Mouse (Mus musculus) heart, adult 2 months (tissue): ENCODE data around the gene Slc35e3.

Source experiments
- EP300 ChIP-seq: fragments of 200-500 bp; IDR thresholded peaks from 2 replicates; pipeline ENCODE4 v1.6.1; 2011; ENCODE audit warnings: low read depth, low read length, control low read depth; ENCODE audit not compliant: insufficient read depth
- POLR2A ChIP-seq: fragments of 200-500 bp; IDR thresholded peaks from 2 replicates; pipeline ENCODE4 v1.6.1; 2011; ENCODE audit warnings: mild to moderate bottlenecking, low read depth, low read length, control low read depth; ENCODE audit not compliant: insufficient read depth

DNA sequence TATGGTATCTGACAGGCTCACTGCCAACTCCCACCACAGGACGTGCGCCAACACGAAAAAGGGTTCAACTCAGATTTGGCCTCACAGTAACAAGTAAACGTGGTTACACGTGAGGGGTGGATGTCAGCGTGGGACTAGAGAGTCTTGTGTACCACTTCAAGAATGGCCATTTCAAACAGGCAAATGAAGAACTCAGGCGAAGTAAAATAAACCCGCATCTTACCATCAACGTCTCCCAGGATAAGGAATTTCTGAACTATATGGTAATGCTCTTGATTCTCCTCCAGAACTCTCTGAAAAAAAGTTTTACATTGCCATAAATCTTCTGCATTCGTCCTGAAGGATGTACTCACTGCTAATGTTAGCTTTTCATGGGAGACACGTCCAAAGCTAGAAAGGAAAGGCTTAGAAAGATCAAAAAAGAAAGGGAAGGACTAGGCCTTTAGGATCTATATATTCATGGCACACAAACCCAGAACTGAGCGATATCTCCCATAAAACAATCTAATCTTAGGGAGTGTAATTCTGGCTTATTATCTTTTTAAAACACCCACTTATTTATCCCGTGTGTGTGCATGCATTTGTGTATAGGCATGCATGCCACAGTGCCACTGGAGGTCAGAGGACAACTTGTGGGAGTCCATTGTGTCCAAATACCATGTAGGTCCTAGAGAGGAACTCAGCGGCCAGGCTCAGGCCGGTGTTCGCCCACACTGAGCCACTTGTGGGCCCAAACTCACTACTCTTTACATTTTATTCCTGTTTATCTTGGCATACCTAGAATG, 20.1 kb upstream of the Slc35e3 start:
- TF ChIP-seq POLR2A: no peak
- TF ChIP-seq EP300: no peak
